Mouse (Mus musculus) liver, adult 2 months (tissue): ENCODE data around the gene Apba3.

Source experiments
- CTCF ChIP-seq: fragments of 200-500 bp; IDR thresholded peaks from 2 replicates; pipeline ENCODE4 v1.5.1; 2011; ENCODE audit warnings: low read depth, low read length, control low read depth
- POLR2A ChIP-seq: fragments of 200-500 bp; IDR thresholded peaks from 2 replicates; pipeline ENCODE4 v1.6.1; 2011; ENCODE audit warnings: low read length, control low read depth; ENCODE audit not compliant: insufficient read depth; ENCODE audit errors: extremely low read depth

DNA sequence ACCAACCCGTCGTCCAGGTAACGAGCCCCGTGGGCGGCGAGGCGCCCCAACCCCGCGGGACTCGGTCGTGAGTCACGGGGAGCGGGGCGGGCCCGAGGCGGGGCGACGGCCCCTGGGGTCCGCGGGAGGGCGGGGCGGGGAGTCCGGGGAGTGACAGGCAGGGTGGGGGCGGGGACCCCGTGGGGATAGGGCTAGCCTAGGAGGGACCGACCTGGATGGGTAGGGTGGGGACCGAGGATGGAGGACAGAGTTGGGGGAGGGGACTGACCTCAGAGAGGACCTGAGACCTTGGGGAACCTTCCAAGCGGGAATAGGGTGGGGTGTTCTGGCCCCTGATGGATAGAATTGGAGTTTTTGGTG, 33.6 kb upstream of the Apba3 start:
- TF ChIP-seq CTCF (no peak), POLR2A (no peak)
